Mouse (Mus musculus) common myeloid progenitor, adult 5-6 weeks (primary cell): ENCODE measurements around the gene Gm6871. TPM values are rescaled to one million over a fixed set of nuclear protein-coding genes. Genes with fewer than 3 reads are reported as not detected.

Experiments used
- total RNA-seq: library from RNA; stranded (forward); fragments of 200-1000, 187-1606 nt; gene quantifications from 2 replicates; pipeline ENCODE4 v1.2.3, GENCODE M21; 2017

Gm6871 gene
- total RNA-seq, 1 experiment from 2014 or later = not detected

Other genes with a start within 250 kb of the Gm6871 start
- 26.4 and 31.7 TPM in 2 replicates for gene AI987944, start 180.3 kb downstream of the Gm6871 start, total RNA-seq
- gene Vmn2r57, start 125.0 kb downstream of the Gm6871 start, total RNA-seq = 0.27 and 0.29 TPM in 2 replicates
- gene Gm20449, start 74.2 kb downstream of the Gm6871 start, total RNA-seq = not detected in 2 replicates
- gene AW146154, start 73.8 kb downstream of the Gm6871 start, total RNA-seq = 18.9 and 20.4 TPM in 2 replicates
- gene 2610021A01Rik, start 25.6 kb upstream of the Gm6871 start, total RNA-seq = 31.3 and 36.4 TPM in 2 replicates
- gene Zfp788, start 59.5 kb upstream of the Gm6871 start, total RNA-seq = 9.4 and 11.1 TPM in 2 replicates